Mouse (Mus musculus): Measurements from ENCODE around the gene Efna4.

Efna4 gene

DNA sequence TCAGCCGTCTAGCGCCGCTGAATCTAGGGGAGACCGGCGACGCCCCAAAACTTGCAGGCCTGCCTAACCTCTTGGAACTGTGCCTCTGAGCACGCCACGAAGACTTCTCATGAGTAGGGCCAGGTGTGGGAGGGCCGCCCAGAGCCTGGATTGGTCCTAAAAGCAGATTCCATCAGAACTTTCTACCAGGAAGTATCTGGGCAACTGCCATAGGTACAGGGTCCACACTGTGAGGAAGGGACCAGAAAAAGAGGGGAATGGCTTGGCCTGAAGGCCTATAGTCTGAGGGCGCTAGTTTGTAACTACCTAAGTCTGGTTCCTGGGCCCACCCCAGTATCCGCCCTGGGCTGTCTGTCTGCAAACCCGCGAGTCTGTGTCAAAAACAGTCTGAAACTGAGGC is 6.3 kb downstream of the Efna4 start:
- DNase-seq (ENCODE audit: low read depth, low spot score), result no peak

DNA sequence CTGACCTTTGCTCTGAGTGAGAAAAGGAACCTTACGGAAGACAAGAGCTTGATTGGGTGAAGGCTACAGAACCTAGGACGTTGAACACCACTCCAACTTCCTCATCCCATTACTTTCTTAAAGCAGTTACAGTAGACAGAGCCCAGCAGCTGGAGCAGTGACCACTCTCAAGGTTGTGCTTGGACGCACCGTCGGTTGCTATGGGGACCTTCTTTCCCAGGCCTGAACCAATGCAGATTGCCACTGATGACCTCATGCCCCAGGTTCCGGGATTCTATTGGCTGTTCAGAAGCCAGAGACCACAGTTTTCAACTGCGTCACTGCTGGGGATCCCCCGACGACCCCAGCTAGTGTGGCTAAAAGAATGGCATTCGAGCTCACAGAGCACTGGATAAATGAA is 6.9 kb downstream of the Efna4 start:
- no peak for DNase-seq (ENCODE audit: low read depth, low spot score)

DNA sequence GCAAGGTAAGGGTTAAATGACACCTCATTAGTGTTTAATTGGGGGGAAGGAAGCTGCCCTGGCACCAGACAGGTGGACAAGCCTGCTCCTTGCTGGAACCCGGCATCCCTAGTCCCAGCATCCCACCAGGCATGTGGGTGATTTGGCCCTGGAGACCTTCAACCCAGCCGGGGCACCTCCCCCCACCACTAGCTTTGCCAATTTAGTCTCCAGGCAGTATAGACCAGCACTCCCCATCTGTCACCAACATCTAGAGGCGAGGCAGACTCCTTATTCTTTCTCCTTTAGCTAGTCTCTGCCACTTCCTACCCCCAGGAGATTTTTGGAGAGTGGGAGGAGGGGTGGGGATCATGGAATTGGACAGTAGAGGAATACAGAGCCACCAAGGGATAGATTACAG is 7.5 kb downstream of the Efna4 start:
- DNase-seq (ENCODE audit: low read depth, low spot score), result no peak

- DNase-seq (ENCODE audit: low read depth, low spot score), result no peak
These were observed 9.2 kb downstream of the Efna4 start for GRCm38 (mm10) chr3:89328623-89329022.

DNA sequence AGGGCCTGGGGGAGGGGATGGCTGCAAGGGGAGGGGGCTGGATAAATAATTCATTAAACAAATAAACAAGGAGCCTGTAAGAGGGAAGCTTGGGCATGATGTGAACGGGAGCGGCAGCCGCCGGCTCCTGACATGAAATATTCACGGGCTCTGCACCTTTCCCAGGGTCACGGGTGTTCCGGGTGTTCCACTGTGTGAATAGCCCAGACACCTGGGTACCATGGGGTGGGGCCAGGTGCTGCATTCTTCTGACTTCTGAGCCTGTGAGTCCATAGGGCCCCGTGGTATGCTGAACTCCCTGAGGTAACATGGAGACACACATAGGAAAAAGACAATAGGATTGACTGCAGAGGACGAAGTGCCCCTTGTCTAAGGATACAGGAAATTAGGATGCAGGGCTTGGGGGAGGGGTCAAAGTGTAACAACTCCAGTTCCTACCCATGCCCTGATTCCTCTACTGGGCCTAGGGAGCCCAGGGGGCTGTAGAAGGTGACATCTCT is 10.4 kb downstream of the Efna4 start:
- no peak for DNase-seq (ENCODE audit: low read depth, low spot score)

DNA sequence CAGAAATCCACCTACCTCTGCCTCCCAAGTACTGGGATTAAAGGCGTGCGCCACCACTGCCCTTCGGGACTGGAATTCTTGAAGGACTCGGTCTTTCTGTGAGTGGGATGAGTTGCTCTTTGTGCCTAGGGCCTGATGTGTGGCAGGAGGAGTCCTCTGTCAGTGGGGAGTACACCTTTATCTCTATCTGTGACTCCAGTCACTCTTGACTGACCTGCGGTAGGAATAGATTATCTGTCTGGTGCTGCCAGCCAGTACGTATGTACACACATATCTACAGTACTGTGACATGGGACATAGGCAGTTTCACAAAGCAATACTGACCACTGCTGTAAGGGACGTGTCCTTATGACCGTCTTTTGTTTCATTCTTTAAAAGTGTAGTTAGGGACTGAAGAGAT is 11.9 kb downstream of the Efna4 start:
- DNase-seq (ENCODE audit: low read depth, low spot score), result no peak

DNA sequence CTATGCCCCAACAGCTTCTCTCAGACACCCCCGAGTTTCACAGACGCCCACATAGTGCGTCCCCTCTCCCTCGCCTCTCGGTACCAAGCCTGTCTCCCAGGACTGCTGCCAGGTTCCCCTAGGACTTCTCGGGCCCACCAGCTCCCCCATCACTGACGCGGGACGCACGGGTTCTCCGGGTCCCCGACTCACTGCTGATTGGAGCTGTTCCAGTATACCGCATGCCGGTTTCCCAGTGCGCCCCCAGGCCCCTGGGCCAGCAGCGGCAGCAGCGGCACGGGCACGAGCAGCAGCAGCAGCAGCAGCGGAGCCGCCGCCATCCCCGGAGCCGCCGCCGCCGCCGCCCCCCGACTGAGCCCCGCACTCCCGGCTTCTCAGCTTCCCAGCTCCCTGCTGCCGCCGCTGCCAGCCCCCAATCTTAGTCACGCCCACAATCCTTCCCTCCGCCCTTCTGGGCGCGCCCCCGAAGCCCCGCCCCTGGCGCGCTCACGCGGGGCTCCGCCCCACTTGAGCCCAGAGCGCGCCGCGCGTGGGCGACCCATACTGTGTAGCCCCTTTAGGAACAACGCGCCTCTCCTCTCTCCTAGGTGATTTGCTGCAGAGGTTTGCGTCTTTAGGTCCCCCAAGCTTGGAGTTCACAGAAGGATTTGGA is 15.2 kb downstream of the Efna4 start, which contains the start of gene Efna3:
Gene Efna3 (minus strand): TSS at position 452 of the 652 bp plus-strand sequence.
- peak; percentile 66 for DNase-seq (ENCODE audit: low read depth, low spot score)

DNA sequence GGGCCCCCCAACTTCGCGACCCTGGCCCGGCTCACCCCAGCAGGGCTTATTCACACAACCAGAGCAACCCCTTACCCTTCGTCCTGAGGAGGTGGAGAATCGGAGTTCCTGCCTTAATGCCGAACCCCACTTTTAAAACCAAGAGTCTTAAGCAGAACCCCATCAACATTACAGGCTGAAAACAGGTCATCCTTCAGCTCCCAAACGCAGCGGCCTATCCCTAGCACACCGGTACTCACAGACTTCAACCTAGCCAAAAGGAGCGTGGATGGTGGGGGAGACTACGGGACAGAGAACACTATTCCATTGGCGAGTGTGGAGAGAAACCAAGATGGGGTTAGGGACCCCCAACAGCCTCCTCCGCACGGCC is 15.7 kb downstream of the Efna4 start:
- DNase-seq (ENCODE audit: low read depth, low spot score), result no peak

DNA sequence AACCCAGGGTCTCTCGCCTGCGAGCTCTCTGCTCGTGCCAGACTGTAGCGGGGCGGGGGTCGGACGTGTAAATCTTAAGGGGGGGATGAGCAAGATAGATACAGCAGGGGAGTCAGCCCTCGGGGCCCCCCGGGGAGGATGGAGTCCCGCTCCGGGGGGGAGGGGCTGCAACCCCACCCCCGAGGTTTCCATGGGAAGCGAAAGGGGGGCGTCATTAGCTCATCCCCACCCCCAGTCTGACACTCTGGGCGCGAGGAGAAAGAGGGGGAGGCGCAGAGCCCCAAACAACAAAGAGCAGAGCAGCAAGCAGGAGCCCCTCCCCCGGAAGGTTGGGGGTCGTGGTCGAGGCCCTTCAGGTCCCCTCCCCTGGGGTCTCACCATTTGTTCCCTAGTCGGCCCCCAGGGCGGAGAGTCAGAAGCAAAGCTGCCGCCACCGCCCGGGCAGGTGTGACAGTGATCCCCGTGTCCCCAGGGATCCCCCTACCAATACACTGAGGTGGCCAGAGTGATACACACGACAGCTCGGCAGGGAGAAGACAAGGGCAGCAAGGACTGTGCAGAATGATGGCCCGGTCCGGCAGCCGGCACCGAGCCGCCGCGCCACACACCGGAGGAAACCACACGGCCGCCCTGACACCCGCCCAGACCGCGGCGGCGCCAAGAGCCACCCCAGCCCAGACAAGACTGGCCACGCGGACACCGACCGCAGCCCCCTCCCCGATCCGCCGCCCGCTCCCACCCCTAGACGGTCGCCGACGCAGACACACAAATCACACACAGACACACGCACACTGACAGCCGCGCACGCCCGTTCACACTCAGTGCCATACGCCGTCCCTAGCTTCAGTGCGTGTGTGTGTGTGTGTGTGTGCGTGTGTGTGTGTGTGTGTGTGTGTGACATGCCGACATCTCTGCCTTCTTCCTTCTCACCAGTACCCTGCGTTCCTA is 16.4 kb downstream of the Efna4 start:
- DNase-seq (ENCODE audit: low read depth, low spot score), result peak; percentile 65

GRCm38 (mm10) chr3:89320581-89321182 is 17.1 kb downstream of the Efna4 start:
- DNase-seq (ENCODE audit: low read depth, low spot score), result peak; percentile 53

DNA sequence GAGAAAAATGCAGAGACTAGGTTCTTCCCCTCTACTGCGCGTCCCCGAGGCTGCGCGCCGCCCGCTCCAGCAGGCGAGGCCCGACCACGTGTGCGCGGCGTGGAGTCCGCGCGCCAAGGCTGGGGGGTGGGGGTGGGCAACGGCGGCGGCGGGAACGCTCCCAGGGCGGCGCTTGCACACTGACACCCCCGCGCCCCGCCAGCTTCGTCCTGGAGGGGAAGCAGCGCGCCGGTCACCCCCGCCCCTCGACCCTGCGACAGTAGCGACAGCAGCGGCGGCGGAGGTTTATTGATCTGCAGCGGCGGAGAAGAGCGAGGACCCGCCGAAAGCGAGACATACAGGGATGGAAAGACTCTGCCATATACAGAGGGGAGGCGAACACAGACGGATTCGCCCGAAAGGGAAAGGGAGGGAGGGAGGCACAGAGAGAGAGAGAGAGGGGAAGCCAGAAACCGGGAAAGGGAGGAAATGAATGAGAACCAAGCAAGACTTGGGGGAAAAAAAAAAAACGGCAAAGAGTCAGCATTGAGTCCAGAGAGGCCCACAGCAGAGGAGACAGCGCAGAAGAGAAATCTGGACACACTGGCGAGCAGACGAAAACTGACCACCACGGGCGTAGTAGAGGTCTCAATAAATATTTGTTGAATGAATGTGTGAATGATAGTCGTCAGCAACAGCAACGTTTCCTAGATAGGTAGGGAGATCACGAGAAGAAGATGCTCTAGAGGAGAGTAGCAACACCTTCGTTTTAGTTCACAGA is 18.1 kb downstream of the Efna4 start:
- DNase-seq (ENCODE audit: low read depth, low spot score), result peak; percentile 49

DNA sequence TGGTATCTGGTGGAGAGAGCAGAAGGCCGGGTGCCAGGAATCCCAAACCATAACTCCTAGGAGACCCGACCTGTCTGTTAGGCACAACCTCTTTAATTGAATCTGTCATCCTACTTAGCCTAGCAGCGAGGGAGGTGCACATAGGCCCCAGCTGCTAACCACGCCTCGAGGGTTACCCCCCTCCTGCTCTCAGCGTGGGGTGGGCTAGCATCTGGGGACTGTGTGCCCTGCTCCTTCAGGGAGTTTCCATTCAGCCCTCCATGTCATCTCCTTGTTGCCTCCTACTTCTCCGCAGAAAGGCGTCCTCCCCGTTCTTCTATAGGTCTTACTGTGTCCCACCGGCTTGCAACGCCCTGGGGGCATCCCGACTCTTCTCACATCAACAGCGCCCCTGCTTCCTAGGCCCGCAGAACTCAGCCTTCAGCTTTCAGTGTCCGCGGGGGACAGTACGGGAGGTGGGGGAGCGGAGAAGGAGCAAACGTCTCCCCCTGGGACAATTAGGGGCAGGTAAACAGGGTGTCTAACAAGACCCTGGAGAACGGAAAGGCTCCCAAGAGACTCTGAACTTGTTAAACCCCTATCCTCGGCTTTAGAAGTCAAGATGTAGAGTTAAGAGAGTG is 18.7 kb downstream of the Efna4 start:
- no peak for DNase-seq (ENCODE audit: low read depth, low spot score)

DNA sequence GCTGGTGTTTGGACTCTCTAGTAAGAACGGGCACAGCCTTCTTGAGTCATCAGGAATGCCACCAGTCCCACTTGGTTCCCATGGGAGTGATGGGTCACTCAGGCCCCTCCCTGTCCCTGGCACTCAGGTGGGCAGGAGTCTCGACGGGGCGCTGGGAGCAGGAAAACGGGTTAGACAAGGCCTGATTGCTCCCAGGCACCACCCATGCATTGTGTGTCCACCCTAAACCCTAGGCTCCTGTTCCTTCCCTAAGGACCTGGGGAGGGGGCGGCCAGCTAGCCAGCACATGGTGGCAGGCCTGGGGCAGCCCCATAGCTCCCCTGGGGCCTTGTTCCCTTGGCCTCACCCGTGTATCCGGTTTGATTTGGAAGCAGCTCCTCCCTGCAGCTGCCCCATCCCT is 19.5 kb downstream of the Efna4 start:
- no peak for DNase-seq (ENCODE audit: low read depth, low spot score)

DNA sequence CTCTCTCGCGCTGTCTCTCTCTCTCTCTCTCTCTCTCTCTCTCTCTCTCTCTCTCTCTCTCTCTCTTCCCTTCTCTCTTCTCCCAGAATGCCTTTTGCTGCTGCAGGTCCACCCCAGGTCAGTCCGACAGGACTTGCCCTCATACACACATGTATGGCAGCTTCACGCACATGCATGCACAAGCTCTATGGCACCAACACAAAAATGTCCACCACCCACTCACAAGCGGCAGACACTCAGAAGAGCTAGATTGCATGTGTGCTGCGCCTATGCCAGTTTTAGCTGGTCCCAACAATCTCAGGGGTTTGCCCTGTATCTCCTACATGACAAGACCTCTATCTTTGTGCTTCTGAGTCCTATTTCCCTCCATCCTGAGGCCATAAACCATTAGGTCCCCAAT is 20.6 kb downstream of the Efna4 start:
- no peak for DNase-seq (ENCODE audit: low read depth, low spot score)

DNA sequence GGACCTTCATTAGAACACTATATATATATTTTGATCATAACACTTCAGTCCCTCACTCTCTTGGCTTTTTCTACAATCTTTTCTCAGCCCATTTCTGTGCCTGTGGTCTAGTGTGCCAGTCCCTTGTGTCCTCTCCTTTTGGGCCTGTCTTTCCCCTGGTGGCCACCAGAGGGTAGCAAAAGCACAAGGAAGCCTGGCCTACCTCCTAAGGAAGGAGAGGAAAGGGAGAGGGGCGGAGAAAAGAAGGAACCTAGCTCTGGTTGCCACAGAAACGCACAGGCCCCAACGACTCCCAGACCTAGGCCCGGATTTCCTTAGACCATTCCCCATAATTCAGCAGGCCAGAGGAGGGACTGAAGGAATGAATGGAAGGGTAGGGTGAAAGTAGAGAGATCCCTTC is 21.0 kb downstream of the Efna4 start:
- DNase-seq (ENCODE audit: low read depth, low spot score), result peak; percentile 76

DNA sequence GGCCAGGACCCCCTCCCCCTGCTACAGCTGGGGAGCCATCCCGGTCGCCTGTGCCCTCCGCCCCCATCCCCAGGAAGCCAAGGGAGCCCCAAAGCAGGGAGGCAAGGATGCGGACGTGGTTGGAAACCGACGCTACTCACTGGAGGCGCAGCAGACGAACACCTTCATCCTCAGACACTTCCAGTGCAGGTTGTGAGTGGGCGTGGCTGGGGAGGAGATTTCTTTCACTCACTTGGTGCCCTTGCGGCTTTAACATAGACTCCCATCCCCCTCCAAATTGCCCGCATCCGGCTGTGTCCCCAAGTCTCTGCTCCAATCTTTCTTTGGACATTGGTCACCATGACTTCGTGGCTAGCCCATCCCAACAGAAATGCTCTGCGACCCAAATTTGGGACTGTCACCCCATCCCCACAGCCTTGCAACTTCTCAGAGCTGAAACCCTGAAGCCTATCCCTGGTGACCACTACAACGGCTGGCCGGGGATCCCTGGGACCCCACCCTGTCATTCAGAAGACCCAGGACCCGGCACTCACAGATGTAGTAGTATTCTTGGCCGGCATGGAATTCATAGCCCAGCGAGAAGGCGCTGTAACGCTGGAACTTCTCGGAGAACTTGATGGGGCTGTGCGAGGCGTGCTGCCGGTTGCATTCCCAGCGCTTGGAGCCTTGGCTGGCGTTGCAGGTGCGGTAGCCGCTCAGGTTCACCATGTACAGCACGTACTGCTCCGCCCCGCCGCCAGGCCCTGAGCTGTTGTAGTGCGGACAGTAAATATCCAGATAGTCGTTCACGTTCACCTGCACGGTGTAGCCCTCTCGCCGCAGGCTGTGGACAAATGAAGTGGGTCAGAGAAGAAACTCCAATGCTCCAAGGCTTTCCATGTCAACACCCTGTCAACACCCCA is 21.6 kb downstream of the Efna4 start:
- peak; percentile 57 for DNase-seq (ENCODE audit: low read depth, low spot score)

GRCm38 (mm10) chr3:89315195-89315929 is 22.5 kb downstream of the Efna4 start:
- DNase-seq (ENCODE audit: low read depth, low spot score), result peak; percentile 63

GRCm38 (mm10) chr3:89314791-89315190 is 23.0 kb downstream of the Efna4 start:
- DNase-seq (ENCODE audit: low read depth, low spot score), result no peak

GRCm38 (mm10) chr3:89314340-89314739 is 23.5 kb downstream of the Efna4 start:
- no peak for DNase-seq (ENCODE audit: low read depth, low spot score)

Measured in CD4-positive helper T cell, adult 2 months (primary cell).